Mouse (Mus musculus): Measurements from ENCODE around the gene Ablim1. TPM values are rescaled to one million over a fixed set of nuclear protein-coding genes. Genes with fewer than 3 reads are reported as not detected.

The Ablim1 gene
- total RNA-seq, 2 experiments from 2014 or later, result 6.3 to 9.2 TPM

DNA sequence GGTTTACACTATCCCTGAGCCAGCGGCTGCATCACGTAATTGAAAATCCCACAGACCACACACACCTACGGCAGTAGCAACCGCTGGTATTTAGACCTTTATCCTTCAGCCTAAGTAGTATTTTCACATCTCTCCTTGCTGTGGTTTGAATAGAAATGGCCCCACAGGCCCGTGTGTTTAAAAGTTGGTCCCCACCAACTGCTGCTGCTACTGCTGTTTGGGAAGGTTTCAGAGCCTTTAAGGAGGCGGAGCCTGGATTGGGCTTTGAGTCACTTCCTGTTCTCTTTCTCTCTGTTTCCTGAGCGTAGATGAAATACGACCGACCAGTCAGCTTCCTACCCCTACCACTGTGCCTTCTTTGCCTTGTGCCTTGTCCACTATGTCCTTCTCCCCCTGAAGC is 214.7 kb downstream of the Ablim1 start:
- no peak for ATAC-seq (replicated peaks; ENCODE audit: low FRiP score, low TSS enrichment, poor library complexity, severe bottlenecking)

DNA sequence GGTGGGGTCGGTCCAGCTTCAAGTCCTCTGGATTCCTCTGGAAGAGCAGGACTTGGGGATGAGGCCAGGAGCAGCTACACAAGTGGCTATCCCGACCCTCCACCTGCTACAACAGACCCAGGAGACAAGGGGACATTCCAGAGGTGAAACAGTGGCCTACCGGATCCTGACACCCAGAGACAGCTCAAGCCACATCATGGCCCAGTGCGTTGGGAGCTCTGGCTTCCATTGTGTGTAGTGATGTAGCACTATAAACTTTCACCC is 215.7 kb downstream of the Ablim1 start:
- no peak for ATAC-seq (replicated peaks; ENCODE audit: low FRiP score, low TSS enrichment, poor library complexity, severe bottlenecking)

DNA sequence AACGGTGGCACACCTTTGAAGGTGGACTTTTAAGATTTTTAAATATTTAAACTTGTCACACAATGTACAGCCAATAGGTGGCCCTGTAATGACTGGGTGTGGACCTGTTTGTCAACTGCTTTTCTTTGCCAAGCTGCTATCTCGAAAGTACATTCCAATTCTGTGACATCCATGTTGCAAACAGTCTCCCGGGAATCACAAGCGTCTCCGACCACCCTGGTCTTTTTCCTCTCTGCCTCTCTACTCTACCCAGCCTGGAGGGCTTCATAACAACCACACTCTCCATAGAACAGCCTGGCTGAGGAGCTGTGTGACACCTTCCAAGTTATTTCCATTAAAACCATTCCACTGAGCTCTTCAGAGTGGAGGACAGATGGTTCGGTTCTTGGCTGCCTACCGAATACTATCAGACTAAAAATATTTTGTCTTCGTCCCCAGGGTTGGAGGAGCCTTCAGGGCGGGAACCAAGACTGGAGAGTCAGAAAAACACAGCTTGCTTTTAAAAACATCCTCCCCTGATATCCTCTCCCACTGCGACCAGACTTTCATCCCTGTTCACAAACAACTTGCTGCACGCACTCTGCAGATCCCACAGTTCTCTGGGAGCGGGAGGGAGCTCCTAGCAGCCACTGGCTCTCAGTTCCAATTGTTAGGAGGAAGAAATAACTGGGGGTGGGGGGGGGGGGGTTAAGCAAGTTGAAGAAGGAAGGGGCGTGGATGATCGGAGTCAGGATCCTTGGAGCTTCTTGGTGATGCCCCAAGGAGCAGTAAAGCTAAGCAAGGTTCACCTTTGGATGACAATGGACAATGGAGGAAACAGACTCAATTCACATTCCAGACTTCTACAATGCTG is 216.3 kb downstream of the Ablim1 start:
- no peak for ATAC-seq (replicated peaks; ENCODE audit: low FRiP score, low TSS enrichment, poor library complexity, severe bottlenecking)

DNA sequence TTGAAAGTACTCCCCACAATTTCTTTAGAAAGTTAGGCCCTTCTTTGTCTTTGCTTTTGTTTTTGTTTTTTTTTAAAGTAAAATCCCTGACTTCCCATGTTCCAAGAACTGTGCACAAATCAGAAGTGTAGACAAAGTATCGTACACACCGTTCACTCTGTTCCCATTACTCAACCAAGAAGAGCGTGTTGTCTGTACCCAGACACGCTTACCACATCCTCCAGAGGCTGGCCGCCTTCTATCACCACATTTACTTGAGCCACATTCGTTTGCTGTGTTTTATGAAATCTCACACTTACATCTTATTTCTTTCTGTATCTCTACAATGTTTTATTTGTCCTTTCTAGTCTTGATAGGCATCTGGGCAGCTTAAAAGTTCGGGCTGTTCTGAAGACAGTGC is 219.4 kb downstream of the Ablim1 start:
- ATAC-seq (replicated peaks; ENCODE audit: low FRiP score, low TSS enrichment, poor library complexity, severe bottlenecking), result no peak

DNA sequence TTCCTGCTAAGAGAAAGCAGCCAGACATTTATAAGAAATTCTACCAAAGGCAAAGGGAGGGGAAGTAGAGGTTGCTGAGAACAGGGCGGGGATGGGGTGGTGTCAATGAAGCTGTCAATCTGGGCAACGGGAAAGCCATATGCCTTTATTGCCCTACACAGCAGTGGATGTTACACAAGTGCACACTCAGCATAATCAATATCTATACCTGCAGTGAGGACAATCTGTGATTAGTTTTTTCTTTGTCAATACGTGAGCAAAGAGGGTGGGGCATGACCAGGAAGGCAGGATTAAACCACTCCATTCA is 221.1 kb downstream of the Ablim1 start:
- no peak for ATAC-seq (replicated peaks; ENCODE audit: low FRiP score, low TSS enrichment, poor library complexity, severe bottlenecking)

DNA sequence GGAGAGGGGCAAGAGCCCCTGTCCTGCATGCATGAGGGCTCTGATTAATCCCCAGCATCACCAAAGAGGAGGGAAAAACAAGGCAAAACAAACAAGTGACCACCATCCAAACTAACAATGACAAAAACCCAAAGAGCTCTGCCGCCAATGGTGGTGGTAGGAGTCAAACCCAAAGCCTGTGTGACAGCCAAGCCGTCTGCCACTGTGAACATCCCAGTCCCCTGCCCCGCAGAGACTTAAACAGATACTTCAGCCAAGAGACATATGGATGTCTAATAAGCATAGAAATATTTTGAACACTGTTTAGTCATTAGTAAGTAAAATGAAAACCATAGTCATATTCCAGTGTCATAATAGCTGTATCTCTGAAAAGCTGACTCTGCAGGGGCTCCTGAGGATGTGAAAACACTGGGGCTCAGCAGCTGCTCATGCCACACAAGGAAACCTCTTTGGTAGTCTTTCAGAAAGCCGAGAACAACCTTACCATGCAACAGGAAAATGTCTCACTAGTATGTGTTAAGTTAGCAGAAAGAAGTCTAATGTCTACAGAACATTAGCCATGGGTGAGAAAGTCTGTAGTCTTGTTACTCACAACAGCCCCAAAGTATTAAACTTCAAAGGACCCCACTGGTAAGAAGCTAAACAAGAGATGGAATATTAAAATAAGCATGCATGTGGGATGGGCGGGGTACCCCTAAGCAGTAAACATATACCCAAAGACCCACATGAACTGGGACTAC is 221.6 kb downstream of the Ablim1 start:
- ATAC-seq (replicated peaks; ENCODE audit: low FRiP score, low TSS enrichment, poor library complexity, severe bottlenecking), result no peak

DNA sequence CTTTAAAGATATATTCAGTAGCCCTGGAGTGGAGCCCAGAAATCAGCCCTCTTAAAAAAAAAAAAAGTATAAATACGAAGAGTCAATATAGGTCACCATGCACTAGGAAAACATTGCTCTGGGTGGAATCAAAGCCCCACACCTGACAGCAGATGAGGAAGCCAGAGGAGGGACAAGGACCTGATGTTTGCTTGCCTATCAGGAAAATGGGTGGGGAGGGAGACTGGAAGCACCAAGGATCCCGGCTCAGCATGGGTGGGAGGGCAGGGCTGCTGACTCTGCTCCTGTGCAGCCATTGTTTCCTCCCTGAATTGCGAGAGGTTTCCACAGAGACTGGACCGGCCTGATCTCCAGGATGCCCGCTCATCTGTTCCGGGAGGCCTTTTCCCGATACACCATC is 223.4 kb downstream of the Ablim1 start:
- ATAC-seq (replicated peaks; ENCODE audit: low FRiP score, low TSS enrichment, poor library complexity, severe bottlenecking), result no peak

DNA sequence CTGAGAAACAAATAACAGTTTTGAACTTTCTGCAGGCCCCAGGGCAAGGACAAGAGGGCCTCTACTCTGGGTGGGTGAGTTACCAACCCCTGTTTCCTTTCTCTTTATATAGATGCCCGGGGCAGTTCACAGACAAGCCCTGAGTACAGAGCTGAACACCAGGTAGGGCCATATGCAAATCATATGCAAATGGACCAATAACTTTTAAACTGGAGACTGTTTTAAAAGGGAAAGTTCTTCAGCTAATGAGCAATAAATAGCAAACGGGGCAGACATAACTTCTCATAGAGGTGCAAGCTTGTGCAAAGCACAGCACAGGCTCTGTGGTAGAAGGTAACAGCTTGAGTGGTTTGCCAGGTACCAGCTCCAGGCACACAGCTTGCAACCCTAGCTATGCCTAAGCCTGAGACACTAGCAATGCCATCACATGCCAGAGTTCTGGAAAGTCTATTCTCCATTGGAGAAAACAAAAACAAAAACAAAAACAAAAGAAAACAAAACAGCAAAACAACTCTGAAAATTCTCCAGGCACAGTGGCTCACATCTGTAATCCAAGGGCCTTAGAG is 225.8 kb downstream of the Ablim1 start:
- no peak for ATAC-seq (replicated peaks; ENCODE audit: low FRiP score, low TSS enrichment, poor library complexity, severe bottlenecking)

DNA sequence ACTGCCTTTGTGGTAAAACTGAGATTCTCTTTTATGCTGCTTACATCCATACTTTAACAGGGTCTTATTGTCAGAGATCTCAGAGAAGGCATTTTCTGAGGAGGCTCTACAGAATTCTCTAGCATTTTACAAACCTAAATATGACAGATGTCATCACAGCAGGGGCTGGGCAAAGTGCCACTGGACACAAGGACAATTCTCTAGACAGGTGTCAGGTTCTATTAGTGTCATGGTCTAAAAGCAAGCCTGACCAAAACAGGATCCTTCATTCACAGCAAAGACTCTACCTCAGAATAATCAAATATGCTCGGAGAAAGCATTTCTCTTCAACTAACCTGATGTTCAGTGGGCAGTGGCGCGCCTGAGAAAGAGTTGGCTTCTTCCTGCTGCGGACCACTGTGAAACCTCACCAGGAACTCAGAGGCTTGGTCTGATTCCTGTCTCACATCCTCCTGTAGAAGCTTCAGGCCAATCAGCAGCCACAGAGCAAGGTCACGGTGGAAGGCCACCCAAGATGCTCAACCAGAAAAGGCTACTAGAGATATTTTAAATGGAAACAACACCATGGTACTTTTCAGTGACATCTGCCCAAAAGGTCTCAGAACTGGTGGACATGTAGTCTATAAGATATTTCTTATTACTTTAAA is 230.1 kb downstream of the Ablim1 start:
- no peak for ATAC-seq (replicated peaks; ENCODE audit: low FRiP score, low TSS enrichment, poor library complexity, severe bottlenecking)

DNA sequence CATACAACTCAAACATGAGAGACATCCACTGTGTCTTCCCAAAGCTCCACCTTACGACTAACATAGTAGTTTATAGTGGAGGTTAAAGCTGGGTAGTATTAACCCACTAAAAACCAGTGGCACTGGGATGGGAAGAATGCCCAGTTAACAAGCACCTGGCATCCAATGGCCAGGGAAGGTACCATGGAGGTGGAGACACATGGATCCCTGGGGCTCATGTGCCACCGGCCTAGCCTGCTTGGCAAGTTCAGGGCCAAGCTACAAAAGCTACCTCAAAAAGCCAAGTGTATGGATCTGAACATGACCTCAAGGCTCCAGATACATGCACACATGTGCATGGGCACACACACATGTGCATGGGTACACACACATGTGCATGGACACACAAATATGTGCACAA is 230.8 kb downstream of the Ablim1 start:
- ATAC-seq (replicated peaks; ENCODE audit: low FRiP score, low TSS enrichment, poor library complexity, severe bottlenecking), result no peak

DNA sequence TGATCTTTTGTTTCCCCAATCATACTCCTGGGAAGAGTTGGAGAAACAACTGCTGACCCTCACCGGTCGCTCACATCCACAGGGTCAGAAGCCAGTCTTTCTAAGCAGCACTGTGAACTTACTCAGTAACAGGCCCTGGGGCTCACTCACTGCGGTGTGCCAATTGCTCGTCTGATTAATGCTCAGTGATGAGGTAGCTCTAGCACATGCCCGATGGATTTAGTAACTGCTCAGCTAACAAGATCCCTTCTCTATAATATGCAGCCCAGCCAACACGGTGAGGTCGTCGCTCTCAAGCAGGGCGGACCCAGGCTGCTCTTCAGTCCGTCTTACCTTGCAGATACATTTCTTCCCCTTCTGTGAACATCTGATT is 231.6 kb downstream of the Ablim1 start:
- ATAC-seq (replicated peaks; ENCODE audit: low FRiP score, low TSS enrichment, poor library complexity, severe bottlenecking), result no peak

DNA sequence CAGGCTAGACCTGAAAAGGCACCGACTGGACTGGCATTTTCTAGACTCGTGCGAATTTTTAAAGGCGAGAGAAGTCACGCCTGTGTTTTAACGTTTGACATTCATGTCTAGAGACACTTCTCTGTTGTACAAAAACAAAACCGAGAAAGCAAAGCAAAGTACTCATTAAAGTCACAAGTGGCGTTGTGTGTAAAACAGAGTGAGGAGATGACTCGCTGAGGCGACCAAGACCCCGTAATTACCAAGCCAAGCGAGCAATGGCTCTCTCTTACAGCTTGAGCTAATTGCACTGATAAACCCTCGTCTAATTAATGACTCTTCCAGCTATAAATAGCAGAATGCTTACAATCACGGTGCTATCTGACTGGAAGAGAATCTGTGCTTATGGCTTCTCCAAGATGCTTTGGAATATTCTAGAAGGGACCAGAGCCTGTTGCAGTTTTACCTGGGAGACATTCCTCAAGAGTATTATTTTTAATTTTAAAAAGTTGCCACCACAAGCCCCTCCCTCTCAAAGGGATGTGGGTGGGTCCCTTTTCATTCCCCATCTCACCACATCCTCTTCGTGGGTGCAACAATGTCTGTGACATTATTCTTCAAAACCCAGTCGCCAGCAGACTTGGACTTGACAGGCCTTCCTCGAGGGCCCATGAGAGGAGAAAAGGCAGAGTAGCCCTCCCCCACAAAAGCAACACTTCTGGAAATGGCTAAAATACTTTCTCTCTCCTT is 232.1 kb downstream of the Ablim1 start:
- ATAC-seq (replicated peaks; ENCODE audit: low FRiP score, low TSS enrichment, poor library complexity, severe bottlenecking), result no peak

DNA sequence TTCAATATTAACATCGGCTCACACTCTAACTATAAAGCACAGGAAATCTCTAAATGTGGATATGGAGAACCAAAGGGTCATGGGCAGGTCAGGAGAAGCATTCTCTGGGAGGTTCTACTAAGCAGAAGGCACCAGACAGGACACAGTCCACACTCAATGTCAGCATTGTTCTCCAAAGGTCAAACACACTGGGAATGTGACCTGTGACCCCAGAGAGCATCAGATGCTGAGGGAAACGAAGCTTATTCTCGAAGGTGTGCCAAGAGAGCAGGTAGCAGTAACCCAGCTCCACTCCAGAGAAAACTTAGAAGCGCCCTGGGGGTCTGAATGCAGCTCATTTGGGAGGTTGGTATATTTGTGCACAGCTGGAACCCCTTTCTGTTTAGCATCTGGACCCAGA is 233.2 kb downstream of the Ablim1 start:
- ATAC-seq (replicated peaks; ENCODE audit: low FRiP score, low TSS enrichment, poor library complexity, severe bottlenecking), result no peak

DNA sequence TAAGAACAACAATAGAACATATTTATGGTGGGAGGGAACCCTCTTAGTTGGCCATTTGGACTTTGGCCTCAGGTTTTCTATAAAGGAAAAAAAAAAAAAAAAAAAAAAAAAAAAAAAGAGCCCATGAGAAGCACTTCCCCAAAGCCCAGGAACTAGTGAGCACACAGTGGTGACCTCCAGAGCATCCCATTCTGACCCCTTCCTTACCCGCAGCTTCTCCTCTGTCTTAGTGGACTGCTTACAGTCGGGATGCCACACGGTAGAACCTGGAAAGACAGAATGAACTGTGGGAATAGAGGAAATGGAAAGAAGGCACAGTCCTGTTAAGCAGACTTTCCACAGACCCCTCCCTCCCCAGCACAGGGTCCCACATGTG is 235.1 kb downstream of the Ablim1 start:
- ATAC-seq (replicated peaks; ENCODE audit: low FRiP score, low TSS enrichment, poor library complexity, severe bottlenecking), result no peak

DNA sequence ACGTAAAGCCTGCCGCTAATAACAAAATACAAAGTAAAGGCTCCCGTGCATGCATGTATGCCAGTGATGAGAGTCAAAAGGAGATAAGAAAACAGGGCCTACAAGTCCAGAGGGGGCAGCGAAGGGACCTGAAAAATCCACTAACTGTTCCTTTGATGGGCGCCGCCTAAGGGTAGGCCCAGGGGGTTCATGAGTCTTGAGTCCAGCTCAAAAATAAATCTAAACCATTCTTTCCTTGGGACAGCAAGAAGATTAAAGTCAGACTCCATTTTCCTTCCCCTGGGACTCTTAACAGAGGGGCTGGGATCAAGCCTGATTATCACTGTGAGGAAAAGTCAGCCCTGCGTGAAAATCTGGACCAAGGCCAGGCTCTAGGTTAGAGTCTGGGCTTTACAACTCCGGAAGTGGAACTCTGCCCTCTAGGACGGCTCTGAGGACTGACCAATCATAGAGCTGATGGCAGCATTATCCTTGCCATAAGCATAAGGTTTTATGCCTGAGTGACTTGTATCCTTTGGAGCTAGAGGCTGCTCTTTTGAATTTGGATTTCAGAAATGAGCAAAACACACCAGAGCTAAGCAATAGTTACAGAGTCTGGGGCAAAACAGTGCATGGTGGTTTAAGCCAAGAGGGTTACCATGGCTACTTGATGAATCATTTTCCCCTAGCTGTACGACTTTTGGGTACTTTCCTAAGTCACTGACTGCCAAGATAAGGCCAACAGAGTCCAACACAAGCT is 235.7 kb downstream of the Ablim1 start:
- no peak for ATAC-seq (replicated peaks; ENCODE audit: low FRiP score, low TSS enrichment, poor library complexity, severe bottlenecking)

DNA sequence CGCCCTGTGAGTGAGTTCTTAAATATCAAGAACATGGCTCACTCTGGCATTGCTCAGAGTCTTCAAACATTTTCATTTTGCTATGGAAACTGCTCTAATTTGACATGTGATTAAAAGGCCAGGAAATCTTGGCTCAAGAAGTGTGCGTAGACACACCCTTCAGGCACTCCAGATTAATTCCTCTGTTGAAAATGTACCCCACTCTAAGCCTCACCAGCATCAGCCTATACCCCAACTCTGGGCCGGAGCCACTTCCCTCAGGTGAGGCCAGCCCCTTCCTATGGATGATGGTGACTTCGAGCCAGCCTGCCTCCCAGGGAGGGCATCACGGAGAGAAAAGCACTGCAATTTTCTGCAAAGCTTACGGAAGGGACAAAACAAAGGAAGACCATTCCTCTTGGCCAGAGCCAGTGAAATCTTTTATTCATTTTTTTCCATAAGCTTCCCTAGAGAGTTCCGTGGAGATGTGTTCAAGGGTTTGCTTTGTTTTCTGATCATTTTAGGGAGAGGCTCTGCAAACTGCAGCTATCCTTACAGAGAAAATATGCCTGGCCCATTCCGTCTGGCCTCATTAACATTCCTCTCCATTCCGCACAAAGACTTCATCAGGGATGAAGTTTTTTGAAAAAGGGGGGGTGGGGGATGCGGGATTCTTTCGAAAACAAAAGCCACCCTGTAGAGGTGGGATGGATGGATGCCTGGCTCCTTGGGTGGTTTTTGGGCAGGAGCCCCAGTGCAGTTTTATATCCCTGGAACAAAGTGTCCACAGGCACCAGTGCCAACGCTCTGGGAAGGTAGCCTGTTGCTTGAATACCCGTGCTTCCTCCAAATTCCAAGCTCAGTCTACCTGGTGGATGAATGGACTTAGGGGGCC is 236.7 kb downstream of the Ablim1 start:
- ATAC-seq (replicated peaks; ENCODE audit: low FRiP score, low TSS enrichment, poor library complexity, severe bottlenecking), result no peak

DNA sequence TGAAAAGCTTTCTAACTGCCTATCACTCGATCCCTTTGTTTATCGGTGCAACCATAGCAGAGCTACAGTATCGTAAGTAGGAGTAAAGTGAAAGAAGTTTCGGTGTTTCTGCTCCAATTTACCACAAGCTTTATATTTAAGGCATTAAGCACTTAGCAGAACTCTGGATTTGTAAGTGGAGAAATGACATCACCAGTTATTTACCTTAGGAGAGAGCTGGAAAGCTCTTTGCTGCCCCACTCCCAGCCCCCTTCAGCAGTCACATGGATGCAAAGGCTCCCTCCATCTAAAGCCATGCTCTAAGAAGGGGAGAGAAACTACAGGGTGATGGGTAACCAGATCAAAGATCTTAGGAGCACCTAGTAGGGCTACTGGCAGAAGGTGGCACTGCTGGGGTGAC is 241.3 kb downstream of the Ablim1 start:
- ATAC-seq (replicated peaks; ENCODE audit: low FRiP score, low TSS enrichment, poor library complexity, severe bottlenecking), result no peak

DNA sequence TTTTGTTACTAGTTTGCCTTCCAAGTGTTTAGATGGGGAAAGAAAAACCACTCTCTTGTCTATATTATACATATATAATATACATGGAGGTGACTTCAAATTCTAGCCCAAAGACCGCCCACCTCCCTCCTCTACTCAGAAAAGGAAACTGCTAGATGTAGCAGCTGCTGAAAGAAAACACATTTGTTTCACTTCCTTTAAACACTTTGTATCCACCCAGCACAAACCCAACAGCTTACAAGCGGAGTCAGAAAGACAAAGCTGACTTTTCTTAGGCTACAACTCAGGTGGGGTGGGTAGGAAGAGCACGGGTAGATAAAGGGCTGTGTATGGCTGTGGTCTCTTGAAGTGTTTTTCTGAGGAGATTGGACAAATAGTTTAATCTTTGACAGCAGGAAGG is 242.0 kb downstream of the Ablim1 start:
- ATAC-seq (replicated peaks; ENCODE audit: low FRiP score, low TSS enrichment, poor library complexity, severe bottlenecking), result no peak
